Comparison of ENCODE assay signal across 7 mouse cellular contexts in genomic region chr10:61374076-61374475, GRCm38 (mm10). TPM values are rescaled to one million over a fixed set of nuclear protein-coding genes. Genes with fewer than 3 reads are reported as not detected.
DNase-seq lines count a peak whose midpoint lies in the region; ATAC-seq lines count a peak whose summit lies in the region.

No protein-coding gene starts in this region.

- peak; percentile 66 to 74 for DNase-seq in right cerebral cortex, postnatal 10 days (ENCODE audit: low spot score in 2 of 2)
- no peak for DNase-seq in right cerebral cortex, adult 18-20 months
- DNase-seq in embryonic facial prominence, embryonic 11.5 days (ENCODE audit: low spot score), result peak; percentile 25
- DNase-seq in limb, embryonic 11.5 days (ENCODE audit: low spot score), result peak; percentile 34
- peak; percentile 19 for DNase-seq in telencephalon, adult 2 months (ENCODE audit: low read depth, low spot score)

- no peak overlapping the region for H3K27ac ChIP-seq in embryonic facial prominence, embryonic 11.5 days (replicated peaks; ENCODE audit: low read depth, low read length)
- H3K27ac ChIP-seq in limb, embryonic 11.5 days (replicated peaks; ENCODE audit: low read depth, low read length), result no peak overlapping the region
- H3K27ac ChIP-seq in forebrain, embryonic 15.5 days (replicated peaks), result no peak overlapping the region
- no peak overlapping the region for H3K27ac ChIP-seq in midbrain, embryonic 13.5 days

- peaks cover 3% of the 10 kb centered on the region; the same call in 1 of the 2 replicates for H3K4me1 ChIP-seq in embryonic facial prominence, embryonic 11.5 days (ENCODE audit: control insufficient read depth, insufficient read depth, low read length)
- peaks cover 24% of the 10 kb centered on the region for H3K4me1 ChIP-seq in limb, embryonic 11.5 days (ENCODE audit: control insufficient read depth, insufficient read depth, low read length)
- 0 out of 2 replicates have a peak, but pooled peaks cover 5% of the 10 kb centered on the region for H3K4me1 ChIP-seq in forebrain, embryonic 15.5 days
- H3K4me1 ChIP-seq in midbrain, embryonic 13.5 days (replicated peaks), result no peaks in the 10 kb centered on the region

- WGBS in embryonic facial prominence, embryonic 11.5 days, result 31% methylated on average over 4 of the region's 4 CpGs
- WGBS in limb, embryonic 11.5 days, result 35% methylated on average over 4 of the region's 4 CpGs
- WGBS in forebrain, embryonic 15.5 days, result 67% methylated on average over 4 of the region's 4 CpGs
- WGBS in midbrain, embryonic 13.5 days, result 52% methylated on average over 4 of the region's 4 CpGs

- H3K4me2 ChIP-seq in embryonic facial prominence, embryonic 11.5 days (ENCODE audit: low read depth, low read length), result no peak overlapping the region
- H3K4me2 ChIP-seq in limb, embryonic 11.5 days (ENCODE audit: low read depth, severe bottlenecking), result no peak overlapping the region
- no peak overlapping the region for H3K4me2 ChIP-seq in forebrain, embryonic 15.5 days (replicated peaks)
- no peak overlapping the region for H3K4me2 ChIP-seq in midbrain, embryonic 13.5 days (replicated peaks)

- no peak overlapping the region for H3K9ac ChIP-seq in embryonic facial prominence, embryonic 11.5 days (replicated peaks; ENCODE audit: low read length)
- no peak overlapping the region for H3K9ac ChIP-seq in limb, embryonic 11.5 days (ENCODE audit: low read length)
- H3K9ac ChIP-seq in forebrain, embryonic 15.5 days (replicated peaks), result no peak overlapping the region
- no peak overlapping the region for H3K9ac ChIP-seq in midbrain, embryonic 13.5 days (replicated peaks)

- no peak for ATAC-seq in embryonic facial prominence, embryonic 11.5 days (replicated peaks; ENCODE audit: insufficient number of reproducible peaks, low FRiP score, low TSS enrichment, low read depth)
- no peak for ATAC-seq in limb, embryonic 11.5 days (ENCODE audit: insufficient number of reproducible peaks, low FRiP score, low TSS enrichment, low read depth)
- no peak for ATAC-seq in forebrain, embryonic 15.5 days (replicated peaks)
- no peak for ATAC-seq in midbrain, embryonic 13.5 days

- no peaks in the 10 kb centered on the region for H3K36me3 ChIP-seq in embryonic facial prominence, embryonic 11.5 days (replicated peaks; ENCODE audit: control insufficient read depth, insufficient read depth, low read depth, low read length)
- no peaks in the 10 kb centered on the region for H3K36me3 ChIP-seq in limb, embryonic 11.5 days (ENCODE audit: control insufficient read depth, insufficient read depth, low read length)
- no peaks in the 10 kb centered on the region for H3K36me3 ChIP-seq in forebrain, embryonic 15.5 days
- no peaks in the 10 kb centered on the region for H3K36me3 ChIP-seq in midbrain, embryonic 13.5 days

- H3K27me3 ChIP-seq in embryonic facial prominence, embryonic 11.5 days (ENCODE audit: control insufficient read depth, insufficient read depth, low read length), result no peaks in the 10 kb centered on the region
- no peaks in the 10 kb centered on the region for H3K27me3 ChIP-seq in limb, embryonic 11.5 days (ENCODE audit: control insufficient read depth, insufficient read depth, low read length)
- H3K27me3 ChIP-seq in forebrain, embryonic 15.5 days, result no peaks in the 10 kb centered on the region
- H3K27me3 ChIP-seq in midbrain, embryonic 13.5 days, result no peaks in the 10 kb centered on the region

- no peaks in the 10 kb centered on the region for H3K9me3 ChIP-seq in embryonic facial prominence, embryonic 11.5 days (replicated peaks; ENCODE audit: control insufficient read depth, low read length)
- no peaks in the 10 kb centered on the region for H3K9me3 ChIP-seq in limb, embryonic 11.5 days (ENCODE audit: control insufficient read depth, low read length)
- H3K9me3 ChIP-seq in forebrain, embryonic 15.5 days, result 0 out of 2 replicates have a peak, but pooled peaks cover 3% of the 10 kb centered on the region
- H3K9me3 ChIP-seq in midbrain, embryonic 13.5 days, result 0 out of 2 replicates have a peak, but pooled peaks cover 3% of the 10 kb centered on the region

- H3K4me3 ChIP-seq in embryonic facial prominence, embryonic 11.5 days (ENCODE audit: low read depth, low read length), result no peak overlapping the region
- H3K4me3 ChIP-seq in limb, embryonic 11.5 days (ENCODE audit: low read depth, low read length), result no peak overlapping the region
- no peak overlapping the region for H3K4me3 ChIP-seq in forebrain, embryonic 15.5 days
- no peak overlapping the region for H3K4me3 ChIP-seq in midbrain, embryonic 13.5 days (replicated peaks)

RNA-seq across cellular contexts. Expression of gene Pald1, which starts 9.3 kb away (rescaled TPM):
- polyA plus RNA-seq in embryonic facial prominence, embryonic 11.5 days (2014; fragmentation: Nextera tagmentation; extraction: Ambion mirVana), result 15.1 and 16.1 TPM in 2 replicates
- polyA plus RNA-seq in limb, embryonic 11.5 days (2014; fragmentation: Nextera tagmentation; extraction: Ambion mirVana), result 16.0 and 17.0 TPM in 2 replicates
- 16.5 and 17.0 TPM in 2 replicates for polyA plus RNA-seq in forebrain, embryonic 15.5 days (2015; fragmentation: Nextera tagmentation; extraction: Ambion mirVana)
- polyA plus RNA-seq in midbrain, embryonic 13.5 days (2015; fragmentation: Nextera tagmentation; extraction: Ambion mirVana), result 17.5 and 21.1 TPM in 2 replicates

RNA-seq across cellular contexts. Expression of gene Nodal, which starts 43.7 kb away (rescaled TPM):
- 0.20 TPM in 2 replicates for polyA plus RNA-seq in embryonic facial prominence, embryonic 11.5 days (2014; fragmentation: Nextera tagmentation; extraction: Ambion mirVana)
- not detected in 2 replicates for polyA plus RNA-seq in limb, embryonic 11.5 days (2014; fragmentation: Nextera tagmentation; extraction: Ambion mirVana)
- polyA plus RNA-seq in forebrain, embryonic 15.5 days (2015; fragmentation: Nextera tagmentation; extraction: Ambion mirVana), result 0.19 and 0.36 TPM in 2 replicates
- not detected in 2 replicates for polyA plus RNA-seq in midbrain, embryonic 13.5 days (2015; fragmentation: Nextera tagmentation; extraction: Ambion mirVana)
